8 mouse cellular contexts compared by ENCODE assay signal in the genomic region with DNA sequence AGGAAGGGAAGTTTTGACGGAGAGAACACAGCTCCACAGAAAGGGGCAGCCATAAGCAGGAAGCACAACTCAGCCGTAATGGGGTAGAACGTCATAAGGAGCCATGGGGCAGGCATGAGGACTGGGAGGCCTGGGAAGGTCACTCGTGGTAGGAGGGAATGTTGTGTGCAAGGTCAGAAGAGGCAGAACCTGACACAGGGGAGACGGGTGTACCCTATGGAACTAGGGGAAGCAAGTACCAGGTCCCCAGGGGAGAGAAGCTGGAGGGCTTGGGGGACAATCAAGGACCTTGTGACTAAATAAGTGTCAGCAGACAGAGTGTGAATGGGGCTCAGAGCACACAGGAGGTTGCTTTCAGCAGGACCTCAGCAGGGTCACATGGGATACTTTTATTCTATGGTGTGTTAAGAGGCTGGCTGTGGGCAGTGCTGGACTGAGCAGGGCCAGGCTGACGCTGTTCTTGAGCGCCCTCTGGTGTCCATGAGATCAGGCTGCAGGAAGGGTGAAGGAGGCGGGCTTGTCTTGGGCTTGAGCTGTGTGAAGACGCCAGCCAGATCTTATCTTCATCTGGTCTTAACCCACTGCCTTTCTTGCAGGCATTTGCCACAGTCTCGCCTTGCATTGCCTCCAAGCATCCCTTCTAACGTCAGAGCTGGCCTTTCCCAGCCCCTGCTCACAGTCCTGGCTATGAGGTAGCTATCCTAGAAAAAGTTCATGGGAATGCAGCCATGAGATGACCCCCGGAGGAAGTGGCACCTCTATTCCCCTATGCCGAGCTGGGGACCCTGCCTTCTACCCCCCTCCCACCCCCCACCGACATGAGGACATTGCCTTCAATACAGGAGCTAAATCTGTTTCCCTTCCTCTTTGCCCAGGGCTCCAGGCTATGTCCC. TPM values are rescaled to one million over a fixed set of nuclear protein-coding genes. Genes with fewer than 3 reads are reported as not detected.
DNase-seq lines count a peak whose midpoint lies in the region; ATAC-seq lines count a peak whose summit lies in the region.

No protein-coding gene starts in this region.

- ATAC-seq in cerebellum, adult (ENCODE audit: insufficient number of reproducible peaks, low FRiP score, low TSS enrichment): peak; percentile 76; the same call in 1 of the 2 replicates
- ATAC-seq in forebrain, embryonic 15.5 days (replicated peaks): peak; percentile 87
- ATAC-seq in hindbrain, embryonic 12.5 days (ENCODE audit: low FRiP score): peak; percentile 86

- no peak overlapping the region for H3K4me2 ChIP-seq in forebrain, embryonic 15.5 days (replicated peaks)
- no peak overlapping the region for H3K4me2 ChIP-seq in hindbrain, embryonic 12.5 days (replicated peaks)

- H3K36me3 ChIP-seq in forebrain, embryonic 15.5 days: no peaks in the 10 kb centered on the region
- H3K36me3 ChIP-seq in hindbrain, embryonic 12.5 days: no peaks in the 10 kb centered on the region

- no peaks in the 10 kb centered on the region for H3K9me3 ChIP-seq in forebrain, embryonic 15.5 days
- no peaks in the 10 kb centered on the region for H3K9me3 ChIP-seq in hindbrain, embryonic 12.5 days (replicated peaks)

- H3K4me3 ChIP-seq in forebrain, embryonic 15.5 days: no peak overlapping the region
- H3K4me3 ChIP-seq in hindbrain, embryonic 12.5 days: no peak overlapping the region

- no peak overlapping the region for H3K9ac ChIP-seq in forebrain, embryonic 15.5 days (replicated peaks)
- no peak overlapping the region for H3K9ac ChIP-seq in hindbrain, embryonic 12.5 days

- peak; percentile 34 for DNase-seq in Muller cell, postnatal 12 days (ENCODE audit: inconsistent ontology term)
- peak; percentile 66 to 74 for DNase-seq in layer of hippocampus, postnatal 10 days (ENCODE audit: low spot score in 2 of 2)
- DNase-seq in lung, postnatal 10 days: peak; percentile 74
- DNase-seq in retina, adult 2 months (ENCODE audit: low read depth, low spot score): peak; percentile 30
- DNase-seq in urinary bladder, postnatal 36 days (ENCODE audit: low spot score in 2 of 2): peak; percentile 65 to 66

- H3K27ac ChIP-seq in forebrain, embryonic 15.5 days (replicated peaks): no peak overlapping the region
- no peak overlapping the region for H3K27ac ChIP-seq in hindbrain, embryonic 12.5 days

- H3K4me1 ChIP-seq in forebrain, embryonic 15.5 days: no peaks in the 10 kb centered on the region
- no peaks in the 10 kb centered on the region for H3K4me1 ChIP-seq in hindbrain, embryonic 12.5 days

- 31% methylated on average over 14 of the region's 14 CpGs for WGBS in forebrain, embryonic 15.5 days
- 36% methylated on average over 14 of the region's 14 CpGs for WGBS in hindbrain, embryonic 12.5 days

- no peaks in the 10 kb centered on the region for H3K27me3 ChIP-seq in forebrain, embryonic 15.5 days
- H3K27me3 ChIP-seq in hindbrain, embryonic 12.5 days: no peaks in the 10 kb centered on the region

RNA-seq across cellular contexts. Expression of a gene that starts 13.7 kb away (rescaled TPM):
- polyA plus RNA-seq in forebrain, embryonic 15.5 days (2015; fragmentation: Nextera tagmentation; extraction: Ambion mirVana): not detected in 2 replicates
- polyA plus RNA-seq in hindbrain, embryonic 12.5 days (2016; fragmentation: Nextera tagmentation; extraction: Ambion mirVana): not detected in 2 replicates
- total RNA-seq in layer of hippocampus, postnatal 10 days (2021): not detected

RNA-seq across cellular contexts. Expression of a gene that starts 30.7 kb away (rescaled TPM):
- not detected in 2 replicates for polyA plus RNA-seq in forebrain, embryonic 15.5 days (2015; fragmentation: Nextera tagmentation; extraction: Ambion mirVana)
- not detected in 2 replicates for polyA plus RNA-seq in hindbrain, embryonic 12.5 days (2016; fragmentation: Nextera tagmentation; extraction: Ambion mirVana)
- not detected for total RNA-seq in layer of hippocampus, postnatal 10 days (2021)

RNA-seq across cellular contexts. Expression of a gene that starts 38.8 kb away (rescaled TPM):
- polyA plus RNA-seq in forebrain, embryonic 15.5 days (2015; fragmentation: Nextera tagmentation; extraction: Ambion mirVana): 0.24 and 0.59 TPM in 2 replicates
- 0.50 and 0.57 TPM in 2 replicates for polyA plus RNA-seq in hindbrain, embryonic 12.5 days (2016; fragmentation: Nextera tagmentation; extraction: Ambion mirVana)
- not detected for total RNA-seq in layer of hippocampus, postnatal 10 days (2021)

RNA-seq across cellular contexts. Expression of a gene that starts 46.7 kb away (rescaled TPM):
- polyA plus RNA-seq in forebrain, embryonic 15.5 days (2015; fragmentation: Nextera tagmentation; extraction: Ambion mirVana): not detected in 2 replicates
- not detected in 2 replicates for polyA plus RNA-seq in hindbrain, embryonic 12.5 days (2016; fragmentation: Nextera tagmentation; extraction: Ambion mirVana)
- total RNA-seq in layer of hippocampus, postnatal 10 days (2021): not detected

RNA-seq across cellular contexts. Expression of a gene that starts 56.1 kb away (rescaled TPM):
- not detected in 2 replicates for polyA plus RNA-seq in forebrain, embryonic 15.5 days (2015; fragmentation: Nextera tagmentation; extraction: Ambion mirVana)
- polyA plus RNA-seq in hindbrain, embryonic 12.5 days (2016; fragmentation: Nextera tagmentation; extraction: Ambion mirVana): not detected in 2 replicates
- not detected for total RNA-seq in layer of hippocampus, postnatal 10 days (2021)
